Mouse (Mus musculus): ENCODE measurements around the gene Opcml. TPM values are rescaled to one million over a fixed set of nuclear protein-coding genes. Genes with fewer than 3 reads are reported as not detected.

The Opcml gene
- polyA plus RNA-seq, 1 experiment from 2014 or later: 0.31 TPM

- Histone ChIP-seq H3K36me3 (no peaks in the 10 kb centered on the region), H3K9ac (no peak overlapping the region), H3K27ac (no peak overlapping the region), H3K9me3 (replicated peaks) (no peaks in the 10 kb centered on the region), H3K4me1 (replicated peaks) (no peaks in the 10 kb centered on the region), H3K4me3 (replicated peaks) (no peak overlapping the region), H3K27me3 (no peaks in the 10 kb centered on the region), H3K4me2 (no peak overlapping the region)
- ATAC-seq (ENCODE audit: low read depth): no peak
- 40% methylated on average over 3 of the region's 3 CpGs for WGBS (ENCODE audit: insufficient replicate concordance)
- DNase-seq: no peak
These were observed 222.6 kb downstream of the Opcml start for GRCm38 (mm10) chr9:28013192-28013591.

- Histone ChIP-seq H3K36me3 (no peaks in the 10 kb centered on the region), H3K9me3 (replicated peaks) (no peaks in the 10 kb centered on the region), H3K27ac (no peak overlapping the region), H3K4me1 (replicated peaks) (no peaks in the 10 kb centered on the region), H3K4me2 (no peak overlapping the region), H3K4me3 (replicated peaks) (no peak overlapping the region), H3K27me3 (no peaks in the 10 kb centered on the region), H3K9ac (no peak overlapping the region)
- DNase-seq (no peak), ATAC-seq (ENCODE audit: low read depth) (no peak)
- 64% methylated on average over 5 of the region's 5 CpGs for WGBS (ENCODE audit: insufficient replicate concordance)
These were observed 237.6 kb downstream of the Opcml start for GRCm38 (mm10) chr9:28028156-28028555.

GRCm38 (mm10) chr9:28028788-28029393 lies 238.3 kb downstream of the Opcml start:
- DNase-seq: no peak
- no peak overlapping the region for H3K27ac ChIP-seq
- no peaks in the 10 kb centered on the region for H3K36me3 ChIP-seq
- no peak overlapping the region for H3K4me3 ChIP-seq (replicated peaks)
- no peaks in the 10 kb centered on the region for H3K4me1 ChIP-seq (replicated peaks)
- no peaks in the 10 kb centered on the region for H3K9me3 ChIP-seq (replicated peaks)
- no peak overlapping the region for H3K9ac ChIP-seq
- H3K27me3 ChIP-seq: no peaks in the 10 kb centered on the region
- H3K4me2 ChIP-seq: no peak overlapping the region
- 53% methylated on average over 7 of the region's 7 CpGs for WGBS (ENCODE audit: insufficient replicate concordance)
- ATAC-seq (ENCODE audit: low read depth): no peak

GRCm38 (mm10) chr9:28049157-28049556 lies 258.6 kb downstream of the Opcml start:
- Histone ChIP-seq H3K36me3 (no peaks in the 10 kb centered on the region), H3K4me3 (replicated peaks) (no peak overlapping the region), H3K27ac (no peak overlapping the region), H3K4me1 (replicated peaks) (no peaks in the 10 kb centered on the region), H3K9ac (no peak overlapping the region), H3K4me2 (no peak overlapping the region), H3K9me3 (replicated peaks) (no peaks in the 10 kb centered on the region), H3K27me3 (no peaks in the 10 kb centered on the region)
- no peak for DNase-seq
- ATAC-seq (ENCODE audit: low read depth): no peak
- WGBS (ENCODE audit: insufficient replicate concordance): 74% methylated on average over 2 of the region's 2 CpGs

- Histone ChIP-seq H3K4me1 (replicated peaks) (no peaks in the 10 kb centered on the region), H3K27me3 (no peaks in the 10 kb centered on the region), H3K27ac (no peak overlapping the region), H3K4me3 (replicated peaks) (no peak overlapping the region), H3K4me2 (no peak overlapping the region), H3K9me3 (replicated peaks) (no peaks in the 10 kb centered on the region), H3K36me3 (no peaks in the 10 kb centered on the region), H3K9ac (no peak overlapping the region)
- no peak for ATAC-seq (ENCODE audit: low read depth)
- no peak for DNase-seq
- 56% methylated on average over 2 of the region's 2 CpGs for WGBS (ENCODE audit: insufficient replicate concordance)
These were observed 266.7 kb downstream of the Opcml start for GRCm38 (mm10) chr9:28057171-28057845.

GRCm38 (mm10) chr9:28065126-28065525 lies 274.6 kb downstream of the Opcml start:
- no peak for DNase-seq
- Histone ChIP-seq H3K4me1 (replicated peaks) (no peaks in the 10 kb centered on the region), H3K9me3 (replicated peaks) (no peaks in the 10 kb centered on the region), H3K4me2 (no peak overlapping the region), H3K36me3 (no peaks in the 10 kb centered on the region), H3K4me3 (replicated peaks) (no peak overlapping the region), H3K27me3 (no peaks in the 10 kb centered on the region), H3K27ac (no peak overlapping the region), H3K9ac (no peak overlapping the region)
- no peak for ATAC-seq (ENCODE audit: low read depth)

GRCm38 (mm10) chr9:28080694-28081093 lies 290.1 kb downstream of the Opcml start:
- 46% methylated on average over 4 of the region's 4 CpGs for WGBS (ENCODE audit: insufficient replicate concordance)
- Histone ChIP-seq H3K4me3 (replicated peaks) (no peak overlapping the region), H3K27me3 (no peaks in the 10 kb centered on the region), H3K36me3 (no peaks in the 10 kb centered on the region), H3K27ac (no peak overlapping the region), H3K4me2 (no peak overlapping the region), H3K4me1 (replicated peaks) (no peaks in the 10 kb centered on the region), H3K9ac (no peak overlapping the region), H3K9me3 (replicated peaks) (no peaks in the 10 kb centered on the region)
- no peak for ATAC-seq (ENCODE audit: low read depth)
- no peak for DNase-seq

GRCm38 (mm10) chr9:28083754-28084153 lies 293.2 kb downstream of the Opcml start:
- 70% methylated on average over 3 of the region's 3 CpGs for WGBS (ENCODE audit: insufficient replicate concordance)

GRCm38 (mm10) chr9:28084273-28084726 lies 293.7 kb downstream of the Opcml start:
- H3K27me3 ChIP-seq: no peaks in the 10 kb centered on the region
- H3K4me1 ChIP-seq (replicated peaks): no peaks in the 10 kb centered on the region
- H3K4me2 ChIP-seq: no peak overlapping the region
- H3K9ac ChIP-seq: no peak overlapping the region
- no peaks in the 10 kb centered on the region for H3K36me3 ChIP-seq
- H3K4me3 ChIP-seq (replicated peaks): no peak overlapping the region
- H3K9me3 ChIP-seq (replicated peaks): no peaks in the 10 kb centered on the region
- ATAC-seq (ENCODE audit: low read depth): peak; percentile 34; the same call in 1 of the 2 replicates
- WGBS (ENCODE audit: insufficient replicate concordance): 49% methylated on average over 2 of the region's 2 CpGs
- H3K27ac ChIP-seq: no peak overlapping the region
- no peak for DNase-seq

More at GRCm38 (mm10) chr9:28083754-28084153, 293.2 kb downstream of the Opcml start:
- Histone ChIP-seq H3K9me3 (replicated peaks) (no peaks in the 10 kb centered on the region), H3K4me1 (replicated peaks) (no peaks in the 10 kb centered on the region), H3K27me3 (no peaks in the 10 kb centered on the region), H3K27ac (no peak overlapping the region), H3K4me2 (no peak overlapping the region), H3K4me3 (replicated peaks) (no peak overlapping the region), H3K9ac (no peak overlapping the region), H3K36me3 (no peaks in the 10 kb centered on the region)
- ATAC-seq (ENCODE audit: low read depth) (no peak), DNase-seq (no peak)

- no peak overlapping the region for H3K4me2 ChIP-seq
- H3K36me3 ChIP-seq: no peaks in the 10 kb centered on the region
- no peak overlapping the region for H3K27ac ChIP-seq
- DNase-seq (no peak), ATAC-seq (ENCODE audit: low read depth) (no peak)
- H3K9ac ChIP-seq: no peak overlapping the region
- no peaks in the 10 kb centered on the region for H3K9me3 ChIP-seq (replicated peaks)
- H3K4me1 ChIP-seq (replicated peaks): no peaks in the 10 kb centered on the region
- 50% methylated on average over 1 of the region's 1 CpGs for WGBS (ENCODE audit: insufficient replicate concordance)
- no peak overlapping the region for H3K4me3 ChIP-seq (replicated peaks)
- H3K27me3 ChIP-seq: no peaks in the 10 kb centered on the region
These were observed 300.8 kb downstream of the Opcml start for GRCm38 (mm10) chr9:28091395-28091794.

GRCm38 (mm10) chr9:28094722-28095121 lies 304.1 kb downstream of the Opcml start:
- Histone ChIP-seq H3K27ac (no peak overlapping the region), H3K36me3 (no peaks in the 10 kb centered on the region), H3K9me3 (replicated peaks) (no peaks in the 10 kb centered on the region), H3K4me1 (replicated peaks) (no peaks in the 10 kb centered on the region), H3K4me2 (no peak overlapping the region), H3K9ac (no peak overlapping the region), H3K27me3 (no peaks in the 10 kb centered on the region), H3K4me3 (replicated peaks) (no peak overlapping the region)
- 55% methylated on average over 4 of the region's 4 CpGs for WGBS (ENCODE audit: insufficient replicate concordance)
- ATAC-seq (ENCODE audit: low read depth): no peak
- no peak for DNase-seq

GRCm38 (mm10) chr9:28096204-28096603 lies 305.6 kb downstream of the Opcml start:
- no peaks in the 10 kb centered on the region for H3K36me3 ChIP-seq
- H3K4me3 ChIP-seq (replicated peaks): no peak overlapping the region
- DNase-seq (no peak), ATAC-seq (ENCODE audit: low read depth) (no peak)
- no peaks in the 10 kb centered on the region for H3K4me1 ChIP-seq (replicated peaks)
- no peak overlapping the region for H3K27ac ChIP-seq
- no peak overlapping the region for H3K4me2 ChIP-seq
- no peaks in the 10 kb centered on the region for H3K9me3 ChIP-seq (replicated peaks)
- no peak overlapping the region for H3K9ac ChIP-seq
- no peaks in the 10 kb centered on the region for H3K27me3 ChIP-seq
- WGBS (ENCODE audit: insufficient replicate concordance): 69% methylated on average over 2 of the region's 2 CpGs

Measured in liver, embryonic 13.5 days (tissue).